ENCODE assay signal across 8 mouse cellular contexts in genomic region chr3:145924649-145925337, GRCm38 (mm10). TPM values are rescaled to one million over a fixed set of nuclear protein-coding genes. Genes with fewer than 3 reads are reported as not detected.
DNase-seq lines count a peak whose midpoint lies in the region; ATAC-seq and TF ChIP-seq lines count a peak whose summit lies in the region.

No protein-coding gene starts in this region.

- no peak for TF ChIP-seq CTCF in forebrain, postnatal 0 days (IDR thresholded peaks at IDR 0.05; ENCODE audit: low read depth)

- no peaks in the 10 kb centered on the region for H3K4me1 ChIP-seq in forebrain, postnatal 0 days (ENCODE audit: insufficient read depth)
- H3K4me1 ChIP-seq in lung, embryonic 16.5 days (replicated peaks; ENCODE audit: control insufficient read depth, insufficient read depth, low read length) = peaks cover 17% of the 10 kb centered on the region

- H3K9ac ChIP-seq in forebrain, postnatal 0 days = peak overlapping the region; percentile 72
- H3K9ac ChIP-seq in lung, embryonic 16.5 days (ENCODE audit: low read length) = peak overlapping the region; percentile 95

- H3K9me3 ChIP-seq in forebrain, postnatal 0 days (ENCODE audit: low read length) = no peaks in the 10 kb centered on the region
- H3K9me3 ChIP-seq in lung, embryonic 16.5 days (ENCODE audit: control insufficient read depth, low read length) = no peaks in the 10 kb centered on the region

- intact Hi-C loops in heart, postnatal 36 days (cut with DNase I) = loop anchor here (2.0 to 5.0 kb wide), 3 partner anchors 276 to 1207 kb away; partner anchors contain the start of genes Ccn1 and Znhit6

- no peaks in the 10 kb centered on the region for H3K27me3 ChIP-seq in forebrain, postnatal 0 days (ENCODE audit: insufficient read depth, low read length)
- no peaks in the 10 kb centered on the region for H3K27me3 ChIP-seq in lung, embryonic 16.5 days (ENCODE audit: control insufficient read depth, insufficient read depth, low read depth, low read length)

- H3K4me2 ChIP-seq in forebrain, postnatal 0 days (ENCODE audit: low read depth) = peak overlapping the region; percentile 78
- H3K4me2 ChIP-seq in lung, embryonic 16.5 days (ENCODE audit: low read depth, low read length) = peak overlapping the region; percentile 53

- H3K36me3 ChIP-seq in forebrain, postnatal 0 days (ENCODE audit: insufficient read depth) = no peaks in the 10 kb centered on the region
- H3K36me3 ChIP-seq in lung, embryonic 16.5 days (ENCODE audit: control insufficient read depth, insufficient read depth, low read length) = 0 out of 2 replicates have a peak, but pooled peaks cover 2% of the 10 kb centered on the region

- H3K4me3 ChIP-seq in forebrain, postnatal 0 days (ENCODE audit: low read depth, low read length) = peak overlapping the region; percentile 88
- peak overlapping the region; percentile 81 for H3K4me3 ChIP-seq in lung, embryonic 16.5 days (ENCODE audit: low read length)

- WGBS in forebrain, postnatal 0 days = 5% methylated on average over 39 of the region's 39 CpGs
- 3% methylated on average over 39 of the region's 39 CpGs for WGBS in lung, embryonic 16.5 days

- H3K27ac ChIP-seq in forebrain, postnatal 0 days (ENCODE audit: low read depth, low read length) = peak overlapping the region; percentile 93
- H3K27ac ChIP-seq in lung, embryonic 16.5 days (ENCODE audit: low read length) = peak overlapping the region; percentile 98

- DNase-seq in MEL-GATA-1-ER (ENCODE audit: extremely low read depth, low read depth) = peak; percentile 51
- DNase-seq in cerebellum, adult 11 months = peak; percentile 58
- DNase-seq in forebrain, postnatal 0 days = peak; percentile 65
- peak; percentile 59 to 61 for DNase-seq in heart, postnatal 36 days
- peak; percentile 24 for DNase-seq in layer of hippocampus, adult 9-10 months (ENCODE audit: low spot score)
- peak; percentile 29 for DNase-seq in ovary, postnatal 10 days (ENCODE audit: low spot score)
- peak; percentile 20 for DNase-seq in urinary bladder, postnatal 10 days (ENCODE audit: low spot score)

- ATAC-seq in forebrain, postnatal 0 days = no peak; the same call in 1 of the 2 replicates
- ATAC-seq in lung, embryonic 16.5 days (ENCODE audit: low read depth) = peak; percentile 8

RNA-seq across cellular contexts. Expression of gene Bcl10, which starts 2.2 kb away (rescaled TPM):
- total RNA-seq in forebrain, postnatal 0 days (2014; rRNA removed) = 30.5 and 33.2 TPM in 2 replicates
- polyA plus RNA-seq in forebrain, postnatal 0 days (2015; fragmentation: Nextera tagmentation; extraction: Ambion mirVana) = 34.4 and 38.1 TPM in 2 replicates
- 10 to 100 TPM; 18.2 to 19.6 TPM for total RNA-seq in heart, postnatal 36 days (2021)
- polyA plus RNA-seq in lung, embryonic 16.5 days (2015; fragmentation: Nextera tagmentation; extraction: Ambion mirVana) = 51.3 and 52.0 TPM in 2 replicates

RNA-seq across cellular contexts. Expression of gene 2410004B18Rik, which starts 13.0 kb away (rescaled TPM):
- total RNA-seq in forebrain, postnatal 0 days (2014; rRNA removed) = 57.5 and 71.2 TPM in 2 replicates
- 96.4 and 97.3 TPM in 2 replicates for polyA plus RNA-seq in forebrain, postnatal 0 days (2015; fragmentation: Nextera tagmentation; extraction: Ambion mirVana)
- 10 to 100 TPM; 16.0 to 16.6 TPM for total RNA-seq in heart, postnatal 36 days (2021)
- 44.9 and 46.9 TPM in 2 replicates for polyA plus RNA-seq in lung, embryonic 16.5 days (2015; fragmentation: Nextera tagmentation; extraction: Ambion mirVana)
